Mouse (Mus musculus) liver, postnatal 0 days (tissue): ENCODE measurements around the gene Rapgefl1.

Experiments used
- CTCF ChIP-seq: sonication (generic); IDR thresholded peaks from 2 replicates; pipeline ENCODE4 v1.5.1; 2016; ENCODE audit warnings: antibody characterized with exemption, low read depth
- EP300 ChIP-seq: IDR thresholded peaks from 2 replicates; pipeline ENCODE4 v1.6.1; 2016; ENCODE audit warnings: antibody characterized with exemption, low read depth, mild to moderate bottlenecking

GRCm38 (mm10) chr11:98827877-98828276 is 8.7 kb upstream of the Rapgefl1 start:
- TF ChIP-seq CTCF, result no peak
- TF ChIP-seq EP300, result no peak
